Mouse (Mus musculus) mature B cell (primary cell): ENCODE measurements around the gene Pfn3.
"Not testable (repeated sequence)": the region's sequence is repeated elsewhere in the genome, so short reads cannot be mapped to it uniquely, and the experiment has no call there.

ENCODE experiments used
- in situ Hi-C: fragments of 300-500 bp; cut with MboI; formaldehyde crosslinking; loops from 2 replicates; pipeline ENCODE4 v1.14.3; 2019

Pfn3 gene

GRCm38 (mm10) chr13:55414743-55415380 is at the start of gene Pfn3:
Gene Pfn3 (minus strand): TSS chr13:55415232.
- in situ Hi-C loops, result no loop called here

- in situ Hi-C loops, result no loop called here
Observed at GRCm38 (mm10) chr13:55464027-55464884, 49.2 kb upstream of the Pfn3 start, which contains the start of gene Prr7. Gene Prr7 (plus strand): TSS chr13:55464267.

GRCm38 (mm10) chr13:55463399-55464026 is 48.5 kb upstream of the Pfn3 start:
- in situ Hi-C loops, result no loop called here

- in situ Hi-C loops, result no loop called here
Observed at GRCm38 (mm10) chr13:55462965-55463364, 47.9 kb upstream of the Pfn3 start.

- in situ Hi-C loops, result no loop called here
Observed at GRCm38 (mm10) chr13:55451785-55452549, 36.9 kb upstream of the Pfn3 start.

GRCm38 (mm10) chr13:55451296-55451695 is 36.3 kb upstream of the Pfn3 start:
- in situ Hi-C loops, result no loop called here

- in situ Hi-C loops, result no loop called here
Observed at GRCm38 (mm10) chr13:55450511-55450980, 35.5 kb upstream of the Pfn3 start.

GRCm38 (mm10) chr13:55449679-55450441 is 34.8 kb upstream of the Pfn3 start:
- in situ Hi-C loops, result no loop called here

- in situ Hi-C loops, result no loop called here
Observed at GRCm38 (mm10) chr13:55449205-55449604, 34.2 kb upstream of the Pfn3 start.

- in situ Hi-C loops, result no loop called here
Observed at GRCm38 (mm10) chr13:55448131-55448530, 33.1 kb upstream of the Pfn3 start.

- in situ Hi-C loops, result no loop called here
Observed at GRCm38 (mm10) chr13:55447543-55447943, 32.5 kb upstream of the Pfn3 start.

GRCm38 (mm10) chr13:55446483-55447105 is 31.6 kb upstream of the Pfn3 start:
- in situ Hi-C loops, result no loop called here

- in situ Hi-C loops, result no loop called here
Observed at GRCm38 (mm10) chr13:55445361-55446091, 30.5 kb upstream of the Pfn3 start.

GRCm38 (mm10) chr13:55444937-55445315 is 29.9 kb upstream of the Pfn3 start, which contains the start of gene Grk6:
Gene Grk6 (plus strand): TSS chr13:55445072.
- in situ Hi-C loops, result no loop called here

- in situ Hi-C loops, result no loop called here
Observed at GRCm38 (mm10) chr13:55444286-55444936, 29.4 kb upstream of the Pfn3 start.

GRCm38 (mm10) chr13:55443799-55444285 is 28.8 kb upstream of the Pfn3 start:
- in situ Hi-C loops, result no loop called here

- in situ Hi-C loops, result not testable (repeated sequence)
Observed at GRCm38 (mm10) chr13:55437111-55437629, 22.1 kb upstream of the Pfn3 start.

GRCm38 (mm10) chr13:55431889-55432685 is 17.1 kb upstream of the Pfn3 start:
- in situ Hi-C loops, result no loop called here
